Mouse (Mus musculus): ENCODE results near the gene Fkbp2.

The Fkbp2 gene

DNA sequence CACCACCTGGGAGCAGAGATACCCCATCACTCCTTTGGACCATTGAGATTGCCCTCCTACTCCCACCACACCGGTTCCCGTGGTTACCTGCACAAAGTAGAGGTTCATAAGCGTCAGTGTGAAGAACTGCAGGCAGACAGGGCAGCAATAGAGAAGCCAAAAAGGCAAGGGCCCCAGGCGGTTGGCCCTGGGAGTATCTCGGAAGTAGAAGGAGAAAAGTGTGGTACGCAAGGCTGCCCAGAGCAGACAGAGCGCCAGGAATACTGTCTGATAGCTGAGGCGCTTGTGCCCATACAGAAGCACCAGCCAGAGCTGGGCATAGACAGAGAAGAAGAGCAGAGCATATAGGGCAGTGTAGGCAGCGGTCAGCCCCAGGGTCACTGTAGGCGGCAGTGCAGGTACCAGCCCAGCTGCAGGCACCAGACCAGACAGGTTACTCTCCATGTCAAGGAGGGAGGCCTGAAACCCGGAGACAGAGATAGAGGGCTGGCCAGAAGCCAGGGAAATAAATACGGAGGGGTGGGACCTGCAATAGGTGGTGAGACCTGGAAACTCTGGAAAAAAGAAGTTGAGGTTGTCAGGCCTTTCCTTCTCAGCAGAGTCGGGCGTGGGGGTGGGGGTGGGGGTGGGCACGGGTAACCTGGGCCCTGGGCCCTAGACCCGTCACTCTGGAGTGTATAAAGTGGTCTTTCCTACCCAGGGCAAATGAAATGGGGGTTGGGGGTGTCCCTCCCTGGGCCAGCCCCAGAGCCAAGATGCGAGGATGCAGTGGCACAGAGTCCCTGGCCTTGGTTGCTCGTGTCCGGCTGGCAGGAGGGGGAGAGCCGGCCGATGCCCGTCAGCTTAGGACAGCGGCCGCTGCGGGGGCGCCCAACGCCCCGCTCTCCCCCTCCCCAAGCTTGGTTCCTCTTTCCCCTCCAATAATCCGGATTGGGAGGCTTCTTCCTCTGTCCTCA is 39.6 kb downstream of the Fkbp2 start:
- DNase-seq (ENCODE audit: low read depth, low spot score) = no peak

DNA sequence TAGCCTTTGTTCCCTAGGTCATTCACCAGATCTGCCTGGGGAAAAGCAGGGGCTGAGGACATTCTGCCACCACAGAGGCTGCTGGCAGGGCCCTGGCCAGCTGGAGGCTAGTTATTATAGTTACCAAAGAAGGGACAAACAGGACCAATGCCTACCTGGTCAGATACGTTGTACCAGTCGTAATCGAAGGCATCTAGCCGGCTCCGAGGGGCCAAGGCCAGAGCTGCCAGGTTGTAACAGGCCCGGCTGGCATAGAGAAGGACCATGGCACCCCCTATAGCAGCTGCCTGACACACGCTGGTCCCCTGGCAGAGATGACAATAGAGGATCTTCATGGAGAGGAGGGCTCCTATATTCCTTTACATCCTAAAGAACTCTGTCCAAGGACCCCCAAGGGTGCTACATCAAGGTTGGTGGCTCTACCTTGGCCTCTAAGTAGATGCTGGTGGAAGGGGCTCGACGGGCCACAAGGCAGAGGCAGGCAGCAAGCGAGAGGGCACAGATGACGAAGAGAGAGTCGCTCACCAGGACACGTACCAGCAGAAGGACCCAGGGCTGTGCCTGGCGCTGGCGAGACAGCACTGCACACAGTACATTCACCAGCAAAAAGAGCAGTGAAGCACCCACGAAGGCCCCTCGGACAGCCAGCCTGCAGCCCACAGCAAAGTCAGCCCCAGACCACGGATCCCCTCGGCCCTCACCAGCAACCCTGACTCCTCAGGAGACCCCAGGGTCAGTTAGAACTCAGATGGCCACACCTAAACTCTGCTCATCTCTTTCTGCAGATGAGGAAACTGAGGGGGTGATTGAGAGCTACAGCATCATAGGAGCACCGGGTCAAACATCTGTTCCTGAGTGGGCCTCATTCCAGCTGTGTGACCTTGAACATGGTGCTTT is 40.9 kb downstream of the Fkbp2 start:
- DNase-seq (ENCODE audit: low read depth, low spot score) = no peak

DNA sequence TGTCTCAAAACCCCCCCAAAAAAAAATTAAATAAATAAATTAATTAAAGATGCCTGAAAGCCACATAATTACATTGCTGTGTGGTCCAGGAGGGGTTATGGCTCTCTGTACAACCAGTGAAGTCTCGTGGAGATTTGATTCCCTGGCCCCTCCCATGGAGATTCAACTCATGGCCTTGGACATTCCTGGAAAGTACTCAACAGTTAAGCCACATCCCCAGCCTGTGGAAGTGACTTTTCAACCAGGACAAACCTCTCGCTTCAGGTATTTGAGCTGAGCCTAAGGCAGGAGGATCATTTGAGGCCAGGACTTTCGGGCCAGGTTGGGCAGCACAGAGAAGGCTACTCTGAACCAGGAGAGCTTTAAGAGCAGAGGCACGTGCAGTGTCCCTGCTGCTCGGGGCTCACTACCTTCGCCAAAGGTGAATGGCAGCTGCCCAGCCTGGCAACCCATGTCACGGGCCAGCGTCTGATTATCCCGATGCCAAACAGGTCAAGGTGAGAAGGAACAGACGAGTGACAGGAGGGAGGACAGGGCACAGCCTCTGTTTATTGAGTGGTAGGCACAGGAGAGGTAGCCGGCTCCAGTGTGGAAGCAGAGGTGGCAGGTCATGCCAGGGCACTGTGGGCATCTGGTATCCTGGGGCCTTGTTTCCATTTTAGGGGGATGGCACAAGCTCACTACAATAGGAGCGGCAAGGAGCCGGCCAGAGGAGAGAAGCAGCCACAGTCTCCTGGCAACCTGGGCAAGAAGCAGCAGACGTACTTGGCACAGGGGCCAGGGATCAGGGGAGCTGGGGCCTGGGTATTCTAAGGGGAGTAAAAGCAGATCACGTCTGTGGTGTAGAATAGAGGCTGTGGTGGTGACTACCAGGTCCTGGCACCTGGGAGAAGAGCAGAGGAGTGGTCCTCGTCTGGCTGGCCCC is 42.5 kb downstream of the Fkbp2 start:
- DNase-seq (ENCODE audit: low read depth, low spot score) = no peak

DNA sequence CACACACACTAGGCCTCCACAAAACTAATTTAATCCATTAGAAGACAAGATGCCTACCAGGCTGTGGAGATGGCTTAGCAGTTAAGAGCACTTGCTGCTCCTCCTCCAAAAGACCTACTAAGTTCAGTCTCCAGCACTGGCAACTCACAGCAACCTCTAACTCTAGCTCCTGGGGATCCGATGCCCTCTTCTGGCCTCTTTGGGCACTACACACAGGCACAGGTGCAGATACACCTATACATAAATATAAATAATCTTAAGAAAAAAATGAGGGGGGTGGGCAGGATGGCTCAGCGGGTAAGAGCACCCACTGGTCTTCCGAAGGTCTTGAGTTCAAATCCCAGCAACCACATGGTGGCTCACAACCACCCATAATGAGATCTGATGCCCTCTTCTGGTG is 44.0 kb downstream of the Fkbp2 start:
- DNase-seq (ENCODE audit: low read depth, low spot score) = no peak

DNA sequence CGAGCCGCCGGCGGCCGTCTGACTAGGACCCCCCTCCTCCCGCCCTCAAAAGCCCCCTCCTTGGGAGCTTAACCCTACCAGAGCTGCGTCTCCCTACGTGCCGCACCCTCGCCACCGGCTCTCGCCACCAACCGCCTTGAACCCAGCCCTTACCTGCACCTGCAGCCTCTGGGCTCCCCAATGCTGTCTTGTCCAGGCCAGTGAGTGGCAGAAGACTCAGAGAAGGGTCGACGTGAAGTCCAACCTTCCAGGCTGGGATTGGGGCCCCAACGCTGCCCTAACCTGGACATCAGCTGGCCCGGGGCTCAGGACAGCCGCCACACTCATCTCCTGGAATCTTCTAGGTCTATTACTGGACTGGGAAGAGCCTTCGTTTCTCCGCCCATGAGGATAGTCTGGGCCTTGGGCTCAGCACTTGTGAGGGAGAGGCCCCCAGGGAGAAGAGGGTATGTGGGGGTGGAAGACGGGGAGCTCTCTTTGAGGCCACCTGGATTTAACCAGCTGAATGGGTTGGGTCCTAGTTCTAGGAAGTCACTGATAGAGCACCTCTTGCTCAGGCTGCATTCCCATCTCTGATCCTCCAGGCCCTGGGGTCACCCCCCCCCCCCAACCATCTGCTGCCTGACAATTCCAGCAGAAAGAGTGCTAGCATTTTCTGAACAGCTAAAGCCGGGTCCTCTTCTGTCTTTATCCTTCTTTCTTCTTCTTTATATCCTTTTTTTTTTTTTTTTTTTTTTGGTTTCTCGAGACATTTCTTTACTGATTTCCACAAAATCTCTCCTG is 45.9 kb downstream of the Fkbp2 start, which contains the start of gene Kcnk4:
Kcnk4 (minus strand) TSS at position 321 of the 783 bp plus-strand sequence.
- DNase-seq (ENCODE audit: low read depth, low spot score) = no peak

DNA sequence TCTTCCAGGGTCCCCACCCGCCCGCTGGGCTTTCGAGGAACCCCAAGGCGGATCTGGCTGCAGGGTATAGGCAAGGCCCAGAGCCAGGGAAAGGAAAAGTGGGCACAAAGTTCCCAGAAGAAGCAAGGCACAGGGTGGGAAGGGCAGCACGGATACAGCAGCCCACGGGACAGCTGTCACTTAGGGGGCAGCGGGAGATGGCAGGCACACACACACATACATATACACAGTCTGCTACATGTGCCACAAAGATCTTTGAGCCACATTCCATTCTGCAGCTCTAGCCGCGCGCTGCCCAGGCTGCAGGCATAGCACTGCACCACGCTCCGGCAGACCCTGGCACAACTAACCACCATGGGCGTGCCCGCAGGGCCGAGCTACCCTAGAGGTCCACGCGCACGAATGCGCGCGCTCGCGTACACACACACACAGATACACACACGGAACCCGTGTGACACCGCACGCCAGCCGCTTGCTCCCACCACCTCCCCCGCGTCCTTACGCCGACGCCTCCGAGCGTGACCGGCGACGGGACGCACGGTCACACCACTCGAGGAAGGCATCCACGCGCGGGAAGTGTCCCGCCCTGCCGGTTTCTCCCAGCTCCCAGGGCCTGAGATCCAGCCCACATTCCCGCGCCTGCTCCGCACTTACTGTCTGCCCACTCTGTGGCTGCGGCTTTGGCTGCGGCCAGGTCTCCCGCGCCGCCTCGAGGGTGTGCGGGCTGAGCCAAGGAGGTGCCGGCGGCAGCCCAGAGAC is 46.7 kb downstream of the Fkbp2 start:
- DNase-seq (ENCODE audit: low read depth, low spot score) = no peak

DNA sequence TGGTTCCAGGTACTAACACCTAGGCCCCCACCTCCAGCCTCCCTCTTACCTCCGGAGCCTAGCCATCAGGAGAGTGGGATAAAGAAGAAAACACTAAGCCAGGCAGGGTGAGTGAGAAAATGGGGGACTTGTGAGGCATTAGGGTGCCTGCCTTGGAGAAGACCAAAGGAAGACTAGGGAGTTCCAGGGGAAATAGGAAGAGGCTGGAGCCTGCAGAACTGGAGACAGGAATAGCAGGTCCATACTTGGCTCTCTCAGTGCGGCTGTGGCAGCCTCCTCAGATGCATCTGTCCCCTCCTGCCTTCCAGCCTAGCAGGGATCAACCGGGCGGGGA is 47.2 kb downstream of the Fkbp2 start:
- DNase-seq (ENCODE audit: low read depth, low spot score) = no peak

DNA sequence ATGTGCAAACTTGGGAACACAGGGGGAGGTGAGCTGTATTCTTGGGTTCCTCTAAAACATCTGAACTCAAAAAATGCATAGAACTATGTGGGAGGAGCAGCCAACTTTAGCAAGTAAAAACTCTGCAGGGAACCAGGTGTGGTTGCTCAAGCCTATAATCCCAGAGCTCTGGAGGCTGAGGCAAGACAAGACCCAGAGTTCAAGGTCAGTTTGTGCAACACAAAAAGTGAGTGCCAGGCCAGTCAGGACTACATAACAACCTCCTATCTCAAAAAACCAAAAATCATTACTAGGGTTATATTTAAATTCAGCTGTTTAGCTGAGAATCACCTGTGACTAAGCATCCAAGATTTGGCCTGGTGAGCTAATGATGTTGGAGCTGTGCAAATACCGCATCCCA is 48.3 kb downstream of the Fkbp2 start:
- no peak for DNase-seq (ENCODE audit: low read depth, low spot score)

DNA sequence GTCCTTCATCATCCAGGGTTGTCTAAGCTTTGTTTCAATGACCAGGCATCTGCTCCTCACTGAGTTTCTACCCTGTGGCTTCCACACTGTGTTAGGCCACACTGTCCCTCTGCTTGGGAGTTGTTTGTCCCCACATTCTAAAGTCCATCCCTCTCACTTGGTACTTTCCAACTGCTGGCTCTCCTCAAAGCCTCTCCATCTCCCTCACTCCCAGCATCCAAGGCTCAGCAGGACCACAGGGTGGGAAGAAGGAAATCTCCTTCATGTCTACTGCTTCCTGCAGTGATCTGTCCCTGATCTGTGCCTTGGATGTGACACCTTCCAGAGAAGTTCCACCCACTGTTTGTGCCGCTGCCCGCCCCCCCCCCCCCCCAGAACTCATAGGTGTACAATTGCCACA is 49.3 kb downstream of the Fkbp2 start:
- DNase-seq (ENCODE audit: low read depth, low spot score) = no peak

DNA sequence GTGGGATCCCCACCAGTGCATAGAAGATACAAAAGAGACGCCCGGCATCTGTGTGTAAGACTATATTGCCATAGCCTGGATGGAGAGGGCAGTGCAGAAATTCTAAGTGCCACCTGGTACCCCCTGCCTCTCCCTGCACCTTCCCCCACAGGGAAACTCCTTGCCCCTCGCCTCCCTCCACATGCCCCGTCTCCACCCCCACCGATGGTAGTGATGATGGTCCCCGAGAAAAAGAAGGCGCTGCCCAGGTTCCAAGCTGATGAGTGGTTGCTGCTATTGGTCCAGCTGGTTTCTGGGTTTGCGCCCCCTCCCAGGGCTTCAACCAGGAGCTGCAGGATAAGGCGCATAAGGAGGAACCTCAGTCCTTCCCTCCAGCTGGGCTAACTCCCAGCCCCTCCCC is 52.2 kb downstream of the Fkbp2 start:
- no peak for DNase-seq (ENCODE audit: low read depth, low spot score)
